Mouse (Mus musculus) heart, adult 2 months (tissue): ENCODE measurements at regions not wholly inside any gene's neighbourhood (a gene's known extent, or its start where the extent isn't known, plus 50 kb on each side); places are given as distances from the start of the nearest gene placed in this dataset.

Experiments used
- CTCF ChIP-seq: fragments of 200-600 bp; IDR thresholded peaks from 2 replicates; pipeline ENCODE4 v1.8.1; 2022; ENCODE audit warnings: antibody characterized with exemption, mild to moderate bottlenecking, moderate library complexity
- EP300 ChIP-seq: fragments of 200-500 bp; IDR thresholded peaks from 2 replicates; pipeline ENCODE4 v1.6.1; 2011; ENCODE audit warnings: low read depth, low read length, control low read depth; ENCODE audit not compliant: insufficient read depth
- POLR2A ChIP-seq: fragments of 200-500 bp; IDR thresholded peaks from 2 replicates; pipeline ENCODE4 v1.6.1; 2011; ENCODE audit warnings: mild to moderate bottlenecking, low read depth, low read length, control low read depth; ENCODE audit not compliant: insufficient read depth

GRCm38 (mm10) chr6:51088641-51089372 is 343.7 kb upstream of the Nfe2l3 start:
- TF ChIP-seq CTCF: no peak
- TF ChIP-seq EP300: no peak
- TF ChIP-seq POLR2A: no peak
